Mouse (Mus musculus): ENCODE results near the gene Cfap52.

- TF ChIP-seq FLI1 (IDR thresholded peaks at IDR 0.05; ENCODE audit: low read length) (no peak), GATA1 (IDR thresholded peaks at IDR 0.05; ENCODE audit: borderline replicate concordance, low read length) (no peak)
These were observed 2.4 kb upstream of the Cfap52 start for GRCm38 (mm10) chr11:67967831-67968230.
